Mouse (Mus musculus) right cerebral cortex, postnatal 25 days (tissue): ENCODE measurements around the gene Ccdc66.
A peak's percentile ranks its signal among the peaks of the same experiment; 100 is the strongest.

ENCODE experiments used
- DNase-seq: peaks from one replicate; pipeline ENCODE4 v3.0.0; 2022

Ccdc66 gene

DNA sequence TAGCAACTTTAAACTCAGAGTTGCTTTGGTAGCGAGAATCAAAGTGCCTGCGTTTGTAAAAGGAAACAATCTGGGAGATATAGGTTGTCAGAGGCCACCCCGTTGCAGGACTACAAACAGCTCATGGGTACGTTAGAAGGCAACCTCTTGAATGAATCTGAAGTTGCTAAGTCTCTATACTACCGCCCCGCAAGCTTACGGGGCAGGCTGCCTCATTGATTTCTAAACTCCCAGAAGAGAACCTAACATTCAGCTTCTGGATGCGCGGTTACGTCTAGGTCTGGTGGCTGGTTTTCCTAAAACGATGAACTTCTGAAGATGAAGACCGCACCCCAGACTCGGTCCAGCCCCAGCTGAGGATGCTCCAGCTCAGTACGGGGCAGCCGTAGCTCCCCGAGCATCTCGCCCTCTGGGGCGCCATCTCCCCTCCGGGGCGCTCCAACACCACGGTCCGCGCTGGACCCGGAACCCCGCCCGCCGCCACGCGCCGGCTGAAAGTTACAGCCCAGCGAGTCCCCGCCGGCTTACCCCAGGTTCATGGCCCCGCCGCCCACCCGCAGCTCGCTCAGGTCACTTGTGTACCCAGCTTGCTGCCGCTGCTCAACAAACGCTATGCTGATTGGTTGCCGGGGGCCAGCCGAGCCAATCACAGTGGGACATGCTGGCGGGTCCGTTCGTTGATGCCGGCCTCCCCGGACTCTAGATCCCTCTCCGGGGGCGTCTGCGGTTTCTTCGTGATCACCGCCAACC lies at the start of gene Ccdc66:
Gene Ccdc66, minus strand, starts transcription at position 567 of the 750 bp plus-strand sequence.
- peak; percentile 99 for DNase-seq

DNA sequence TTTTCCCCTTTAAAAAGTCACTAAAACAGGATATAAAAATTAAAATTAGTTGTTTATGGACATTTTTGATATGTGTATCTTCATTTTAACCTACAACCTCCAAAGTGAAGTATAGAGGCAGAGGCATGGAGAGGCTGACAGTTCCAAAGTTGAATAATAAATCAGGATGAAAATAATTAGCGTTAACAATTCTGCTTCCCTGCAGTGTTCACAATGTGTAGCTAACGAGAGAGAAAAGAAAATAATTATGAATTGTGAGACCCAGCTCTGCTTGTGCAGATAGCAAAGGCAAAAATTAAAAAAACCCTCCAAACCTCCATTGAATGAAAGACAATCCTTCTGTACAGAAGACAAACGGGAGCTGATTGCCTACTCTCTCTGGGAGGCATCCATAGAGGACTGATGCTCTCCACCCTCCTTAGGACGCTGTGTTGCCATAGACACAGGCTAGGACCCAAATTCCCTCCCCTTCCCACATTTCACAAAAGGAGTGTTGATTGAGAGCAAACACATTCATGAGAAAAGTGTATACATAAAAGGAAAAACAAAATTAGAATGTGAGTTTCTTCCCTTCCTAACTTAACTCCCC lies 35.7 kb upstream of the Ccdc66 start:
- DNase-seq, result no peak

DNA sequence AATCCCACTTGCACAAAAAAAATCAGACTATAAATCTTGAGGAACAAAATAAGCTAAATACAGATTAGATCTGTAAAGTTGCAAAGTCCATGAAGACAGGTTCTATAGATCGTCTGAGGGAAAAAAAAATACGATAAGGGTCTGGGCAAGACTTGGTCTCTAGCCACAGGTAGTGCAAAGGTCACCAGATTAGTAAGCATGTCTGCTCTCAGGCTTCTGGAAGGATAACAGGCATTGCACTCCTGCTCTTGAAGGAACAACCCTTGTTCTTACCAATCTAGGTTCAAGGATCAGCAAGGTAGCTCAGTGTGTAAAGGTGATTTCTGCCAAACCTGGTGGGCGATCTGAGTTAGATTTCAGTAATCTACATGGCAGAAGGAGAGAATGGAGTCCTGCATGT lies 28.2 kb upstream of the Ccdc66 start:
- no peak for DNase-seq

DNA sequence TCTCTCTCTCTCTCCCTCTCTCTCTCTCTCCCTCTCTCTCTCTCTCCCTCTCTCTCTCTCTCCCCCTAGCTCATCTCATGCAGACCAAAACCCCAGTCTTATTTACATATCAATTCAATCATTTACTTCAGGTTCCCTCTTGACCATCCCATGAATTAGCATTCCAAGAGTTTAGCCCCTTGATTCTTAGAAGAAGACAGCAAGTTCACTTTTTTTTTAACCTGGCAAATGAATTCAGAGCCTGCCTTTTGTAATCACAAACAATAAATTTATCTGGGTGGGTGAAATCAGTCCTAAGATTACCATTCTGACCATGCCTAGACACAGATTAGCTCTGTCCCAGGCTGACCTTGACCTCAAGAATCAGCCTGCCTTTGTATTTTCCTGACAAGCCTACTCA lies 16.3 kb upstream of the Ccdc66 start:
- no peak for DNase-seq

DNA sequence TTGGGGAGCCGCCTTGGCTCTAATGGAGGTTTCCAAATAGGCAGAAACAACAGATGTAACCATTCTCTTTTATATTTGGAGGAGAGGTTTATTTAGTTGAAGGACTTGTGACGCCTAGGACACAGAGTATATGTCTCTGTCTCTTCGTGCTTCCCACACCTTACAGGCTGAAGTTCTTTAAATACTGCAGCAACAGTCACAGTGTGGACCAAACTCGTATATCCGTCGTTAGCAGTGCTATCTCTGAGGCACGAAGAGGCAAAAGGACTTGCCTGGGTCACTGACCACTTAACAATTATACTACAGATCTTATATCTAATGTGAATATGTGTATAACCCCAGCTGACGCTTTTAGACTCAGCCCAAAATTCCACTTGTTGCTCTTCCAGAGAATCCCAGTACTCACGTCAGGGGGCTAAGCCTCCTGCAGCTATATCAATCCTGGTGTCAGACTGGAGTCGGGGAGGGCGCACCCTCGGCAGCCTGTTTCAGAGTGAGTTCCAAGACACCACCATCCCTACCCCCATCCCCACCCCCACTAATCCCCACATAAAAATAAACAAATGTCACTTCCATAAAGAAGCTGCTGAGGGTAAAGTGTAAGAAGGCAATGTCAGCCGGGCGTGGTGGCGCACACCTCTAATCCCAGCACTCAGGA lies 513 bp upstream of the Ccdc66 start:
- DNase-seq, result no peak

DNA sequence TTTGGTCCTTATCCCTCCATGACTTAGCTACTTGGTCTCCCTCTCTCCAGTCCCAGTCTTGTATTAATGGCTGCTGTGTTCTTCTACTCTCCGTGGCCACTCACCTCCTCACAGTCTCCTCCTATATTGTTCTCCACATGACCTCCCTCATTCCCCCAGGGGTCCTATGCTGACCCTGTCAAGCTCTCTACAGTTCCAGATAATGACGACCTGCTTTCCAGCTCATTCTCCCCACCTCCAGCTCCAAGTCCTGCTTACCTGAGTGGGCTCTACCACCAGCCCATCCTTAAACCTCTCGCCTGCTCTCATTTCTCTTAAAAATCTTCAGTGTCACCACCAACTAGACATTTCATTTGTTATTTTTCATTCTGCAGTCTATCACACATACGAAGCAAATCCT lies 7.2 kb downstream of the Ccdc66 start:
- no peak for DNase-seq

DNA sequence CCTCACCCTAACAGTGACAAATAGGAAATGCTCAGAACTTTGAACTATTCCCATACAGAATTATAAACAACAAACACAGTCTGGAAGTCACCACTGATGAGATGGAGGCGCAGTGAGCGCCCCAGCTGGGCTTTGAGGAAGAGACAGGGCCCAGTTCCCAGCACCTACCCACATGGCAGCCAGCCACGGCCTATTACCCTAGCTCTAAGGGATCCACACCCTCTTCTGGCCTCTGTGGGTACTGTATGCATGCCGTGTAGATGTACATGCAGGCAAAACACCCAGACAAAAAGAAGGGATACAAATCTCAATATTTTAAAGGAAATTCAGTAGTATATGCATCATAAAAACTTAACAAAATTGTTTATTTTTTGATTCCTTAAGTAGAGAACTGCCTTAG lies 14.7 kb downstream of the Ccdc66 start:
- DNase-seq, result no peak

DNA sequence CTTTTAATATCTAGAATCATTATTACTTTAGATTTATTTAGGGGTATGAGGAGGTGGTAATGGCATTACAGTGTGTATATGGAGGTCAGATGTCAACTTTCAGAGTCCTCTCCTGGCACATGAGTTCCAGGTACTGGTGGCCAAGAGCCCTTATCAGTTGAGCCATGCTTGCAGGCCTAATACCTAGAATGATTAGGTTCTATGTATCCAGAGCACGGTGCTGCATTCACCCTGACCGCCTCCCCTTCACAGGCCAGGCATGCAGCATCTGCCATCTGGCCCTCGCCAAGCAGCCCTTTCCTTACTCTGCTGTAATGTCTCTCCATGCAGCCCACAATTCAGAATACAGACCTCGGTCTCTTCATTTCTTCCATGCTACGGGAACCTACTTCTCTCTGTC lies 16.9 kb downstream of the Ccdc66 start:
- DNase-seq, result no peak

DNA sequence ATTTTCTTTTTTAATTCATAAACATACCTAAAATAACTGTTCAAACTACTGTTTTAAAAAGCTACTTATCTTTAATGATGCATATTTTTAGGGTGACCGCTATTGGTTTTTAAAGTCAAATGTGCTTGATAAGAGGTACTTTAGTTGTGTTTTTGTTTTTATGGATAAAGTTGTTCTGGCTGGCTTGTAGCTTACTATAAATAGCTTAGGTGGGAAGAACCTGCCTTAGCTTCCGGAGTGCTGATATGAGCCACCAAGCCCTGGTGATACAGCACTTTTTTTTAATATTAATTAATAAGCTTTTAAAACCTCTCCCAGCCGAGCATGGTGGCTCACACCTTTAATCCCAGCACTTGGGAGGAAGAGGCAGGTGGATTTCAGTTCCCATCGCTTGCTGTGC lies 61.3 kb downstream of the Ccdc66 start:
- DNase-seq, result no peak

DNA sequence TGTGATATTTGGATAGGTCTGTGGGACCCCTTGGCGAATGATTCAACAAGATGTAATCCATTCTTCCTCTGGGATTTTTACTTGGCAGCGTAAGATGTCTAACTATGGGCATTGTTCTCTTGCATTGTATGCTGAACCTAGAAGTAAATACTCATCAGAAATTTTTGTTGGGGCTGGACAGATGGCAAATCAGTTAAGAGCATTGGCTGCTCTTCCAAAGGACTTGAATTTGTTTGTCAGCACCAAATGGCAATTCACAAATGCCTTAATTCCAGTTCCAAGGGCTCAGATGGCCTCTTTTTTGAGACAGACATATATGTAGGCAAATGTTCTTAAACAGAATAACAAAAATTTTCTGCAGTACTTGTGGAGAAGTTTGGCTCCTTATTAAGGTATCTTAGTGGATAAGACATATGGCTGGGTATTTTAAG lies 63.4 kb downstream of the Ccdc66 start:
- no peak for DNase-seq

DNA sequence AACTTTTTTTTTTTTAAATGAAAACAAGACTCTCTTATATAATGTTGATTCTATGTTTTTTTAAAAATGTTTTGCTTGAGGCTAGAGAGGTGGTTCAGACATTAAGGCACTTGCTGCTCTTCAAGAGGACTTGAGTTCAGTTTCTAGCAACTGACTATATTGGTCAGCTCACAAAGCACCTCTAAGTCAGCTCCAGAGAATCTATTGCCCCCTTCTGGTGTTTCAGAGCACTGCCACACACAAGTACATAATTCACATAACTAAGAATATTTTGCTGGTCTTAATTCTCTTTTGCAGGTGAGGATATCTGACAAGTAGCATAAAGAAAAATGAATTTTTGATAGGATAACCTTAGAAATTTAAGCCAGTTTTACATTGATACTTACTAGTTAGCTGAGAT lies 67.3 kb downstream of the Ccdc66 start:
- DNase-seq, result no peak

DNA sequence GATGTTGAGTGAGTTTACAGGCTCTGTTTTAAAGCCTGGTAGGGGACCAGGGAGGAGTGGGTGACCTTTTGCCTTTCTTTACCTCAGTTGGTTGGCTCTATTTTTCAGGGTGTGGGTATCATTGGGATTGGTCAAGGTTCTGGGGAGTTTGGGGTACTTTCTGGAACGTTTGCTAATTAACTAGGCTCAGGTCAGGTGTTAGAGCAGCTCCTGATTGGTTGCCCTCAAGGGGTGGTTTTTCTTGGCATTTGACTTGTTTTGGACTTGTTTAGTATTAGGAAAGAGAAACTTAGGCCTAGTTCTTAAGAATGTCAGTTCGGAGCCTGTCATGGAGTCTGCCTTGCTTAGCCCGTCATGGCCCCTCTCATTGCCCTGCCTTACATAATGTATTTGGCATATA lies 71.4 kb downstream of the Ccdc66 start:
- DNase-seq, result no peak

DNA sequence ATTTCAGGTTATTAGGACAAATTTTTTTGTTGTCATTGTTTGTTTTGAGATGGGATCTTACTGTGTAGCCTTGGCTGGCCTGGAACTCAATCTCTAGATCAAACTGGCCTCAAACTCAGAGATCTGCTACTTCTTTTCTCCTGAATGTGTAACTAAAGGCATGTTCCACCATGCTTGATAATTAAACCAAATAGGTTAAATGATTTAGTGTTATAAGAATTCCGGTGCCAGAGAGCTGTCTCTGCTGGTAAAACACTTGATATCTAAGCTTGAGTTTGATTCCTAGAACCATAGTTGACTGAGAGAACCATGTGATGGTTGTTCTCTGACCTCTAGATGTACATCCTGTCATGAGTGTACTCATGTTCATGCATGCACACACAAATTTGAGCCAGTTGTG lies 72.1 kb downstream of the Ccdc66 start:
- no peak for DNase-seq

DNA sequence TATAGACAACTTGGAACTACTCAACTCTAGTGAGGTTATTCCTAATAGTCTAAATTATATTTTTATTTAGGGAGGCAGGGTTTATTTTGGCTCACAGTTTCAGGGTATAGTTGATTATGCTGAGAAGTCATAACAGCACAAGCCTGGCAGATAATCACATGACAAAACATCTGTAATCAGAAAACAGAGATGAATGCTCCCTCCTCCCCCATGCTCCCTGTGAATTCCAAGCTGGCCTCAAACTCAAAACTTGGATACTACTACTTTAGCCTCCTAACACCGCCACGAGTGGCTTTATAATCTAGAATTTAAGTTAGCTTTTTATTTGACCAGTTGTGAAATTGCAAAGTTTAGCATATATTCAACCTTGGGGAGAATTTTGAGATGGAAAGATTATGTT lies 76.2 kb downstream of the Ccdc66 start:
- no peak for DNase-seq
